Mouse (Mus musculus) limb, embryonic 11.5 days (tissue): ENCODE measurements around the gene Gm9945. TPM values are rescaled to one million over a fixed set of nuclear protein-coding genes. Genes with fewer than 3 reads are reported as not detected.

Source experiments
- ATAC-seq: fragments of 200-750 bp; cut with Nextera tagmentation; 2 replicates; pipeline ENCODE4 v1.8.0; 2017; ENCODE audit warnings: low read depth; ENCODE audit not compliant: insufficient number of reproducible peaks, low FRiP score, low TSS enrichment
- DNase-seq: peaks from one replicate; pipeline ENCODE4 v3.0.0-alpha.2; 2015; ENCODE audit warnings: low spot score
- H3K27ac ChIP-seq: fragments of 300-500 bp; sonication (generic); replicated peaks from 2 replicates; pipeline ENCODE4 v1.5.1; 2014; ENCODE audit warnings: low read depth, mild to moderate bottlenecking, low read length
- H3K27me3 ChIP-seq: fragments of 300-500 bp; sonication (generic); 2 replicates; pipeline ENCODE4 v1.6.1; 2014; ENCODE audit warnings: mild to moderate bottlenecking, low read length, mixed read lengths; ENCODE audit not compliant: control insufficient read depth, insufficient read depth
- H3K36me3 ChIP-seq: fragments of 300-500 bp; sonication (generic); 2 replicates; pipeline ENCODE4 v1.6.1; 2014; ENCODE audit warnings: mild to moderate bottlenecking, low read length, moderate library complexity, mixed read lengths; ENCODE audit not compliant: control insufficient read depth, insufficient read depth
- H3K4me1 ChIP-seq: fragments of 300-500 bp; sonication (generic); 2 replicates; pipeline ENCODE4 v1.6.1; 2014; ENCODE audit warnings: low read length, mixed read lengths; ENCODE audit not compliant: control insufficient read depth, insufficient read depth
- H3K4me2 ChIP-seq: fragments of 300-500 bp; sonication (generic); 2 replicates; pipeline ENCODE4 v1.6.1; 2014; ENCODE audit warnings: low read depth, mild to moderate bottlenecking, moderate library complexity; ENCODE audit not compliant: severe bottlenecking
- H3K4me3 ChIP-seq: fragments of 300-500 bp; sonication (generic); 2 replicates; pipeline ENCODE4 v1.5.1; 2014; ENCODE audit warnings: low read depth, low read length
- H3K9ac ChIP-seq: fragments of 300-500 bp; sonication (generic); 2 replicates; pipeline ENCODE4 v1.6.1; 2014; ENCODE audit warnings: mild to moderate bottlenecking, low read length
- H3K9me3 ChIP-seq: fragments of 300-500 bp; sonication (generic); 2 replicates; pipeline ENCODE4 v1.6.1; 2016; ENCODE audit warnings: low read length; ENCODE audit not compliant: control insufficient read depth
- whole genome bisulfite sequencing: fragments of 180-500 bp; shearing (Covaris S2); extraction: QIAGEN DNeasy Blood & Tissue Kit; methylation state at CpG from one replicate; pipeline ENCODE4 v1.1.7; 2014; 5-methylcytosine and 5-hydroxymethylcytosine counted together
- polyA plus RNA-seq: library from polyadenylated mRNA; unstranded; fragments of >200 nt; fragmentation: Nextera tagmentation; extraction: Ambion mirVana; gene quantifications from 2 replicates; pipeline ENCODE4 v1.2.1, GENCODE M21; 2014

Gm9945 gene
- polyA plus RNA-seq, 1 experiment from 2014 or later, result not detected

DNA sequence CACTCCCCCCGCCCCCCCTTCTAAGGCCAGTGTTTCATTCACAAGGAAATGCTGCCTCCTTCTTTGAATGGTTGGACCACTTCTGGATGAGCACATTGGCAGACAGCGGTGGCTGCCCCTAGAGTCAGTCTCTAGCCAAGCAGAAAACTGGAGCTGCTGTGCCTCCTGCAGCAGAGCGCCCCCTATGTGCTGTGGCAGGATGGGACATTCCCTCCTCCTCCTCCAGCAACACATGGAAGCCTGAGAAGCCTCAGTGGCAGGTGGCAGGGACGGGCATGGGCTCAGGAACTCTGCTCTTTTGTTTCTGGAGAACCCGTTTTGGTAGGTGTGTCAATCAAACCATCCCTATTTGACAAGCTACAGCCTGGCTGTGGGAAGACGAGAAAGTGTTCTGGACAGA is 44.9 kb downstream of the Gm9945 start:
- Histone ChIP-seq H3K4me2 (no peak overlapping the region), H3K36me3 (no peaks in the 10 kb centered on the region), H3K4me3 (no peak overlapping the region), H3K9me3 (no peaks in the 10 kb centered on the region), H3K27me3 (no peaks in the 10 kb centered on the region), H3K4me1 (peaks cover 23% of the 10 kb centered on the region), H3K9ac (no peak overlapping the region), H3K27ac (no peak overlapping the region)
- no peak for ATAC-seq
- 84% methylated on average over 6 of the region's 6 CpGs for WGBS
- no peak for DNase-seq

GRCm38 (mm10) chr11:53525461-53525860 is 45.5 kb downstream of the Gm9945 start:
- no peaks in the 10 kb centered on the region for H3K9me3 ChIP-seq
- H3K27me3 ChIP-seq, result no peaks in the 10 kb centered on the region
- no peak overlapping the region for H3K4me2 ChIP-seq
- no peak overlapping the region for H3K4me3 ChIP-seq
- H3K4me1 ChIP-seq, result peaks cover 21% of the 10 kb centered on the region
- WGBS, result 44% methylated on average over 4 of the region's 4 CpGs
- no peak for DNase-seq
- H3K36me3 ChIP-seq, result no peaks in the 10 kb centered on the region
- H3K9ac ChIP-seq, result no peak overlapping the region
- no peak overlapping the region for H3K27ac ChIP-seq
- no peak for ATAC-seq

DNA sequence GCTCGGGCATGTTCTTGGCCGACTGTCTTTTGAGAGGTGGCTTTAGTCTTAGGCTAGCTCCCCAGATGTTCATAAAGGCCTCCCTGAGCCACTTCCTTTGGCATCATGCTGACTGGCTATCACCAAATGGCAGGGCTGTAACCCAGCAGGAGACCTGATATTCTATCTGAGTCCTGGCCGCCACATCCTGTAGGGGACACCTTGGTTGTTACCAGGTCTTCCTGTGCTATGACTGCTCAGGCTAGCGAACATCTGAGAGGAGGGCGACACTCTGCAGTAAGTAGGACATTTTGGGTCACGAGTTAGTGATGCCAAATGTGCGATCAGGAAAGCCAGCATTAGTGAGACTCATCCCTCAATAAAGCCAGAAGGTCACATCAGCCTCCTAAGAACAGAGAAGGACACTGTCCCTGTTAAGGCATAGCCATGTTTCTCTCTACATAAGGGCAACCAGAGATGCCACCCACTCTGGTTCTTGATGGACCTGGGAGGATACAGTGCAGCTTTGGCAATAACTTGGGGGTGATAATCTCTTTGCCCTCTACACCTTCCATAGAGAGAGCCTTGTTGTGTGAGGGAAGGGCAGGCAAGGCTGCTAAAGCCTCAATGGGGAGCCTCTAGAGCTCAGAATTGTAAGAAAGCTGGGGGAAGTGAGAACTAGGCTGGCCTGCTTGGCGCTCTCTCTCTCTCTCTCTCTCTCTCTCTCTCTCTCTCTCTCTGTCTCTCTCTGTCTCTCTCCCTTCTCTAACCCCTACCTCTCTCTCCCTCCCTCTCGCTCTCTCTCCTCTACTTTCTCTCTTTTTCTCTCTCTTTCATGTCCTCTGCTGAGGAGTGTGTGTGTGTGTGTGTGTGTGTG is 48.7 kb downstream of the Gm9945 start:
- no peak for ATAC-seq
- H3K27me3 ChIP-seq, result no peaks in the 10 kb centered on the region
- no peak for DNase-seq
- H3K4me2 ChIP-seq, result no peak overlapping the region
- peaks cover 4% of the 10 kb centered on the region for H3K36me3 ChIP-seq
- 49% methylated on average over 9 of the region's 9 CpGs for WGBS
- H3K9ac ChIP-seq, result no peak overlapping the region
- no peak overlapping the region for H3K4me3 ChIP-seq
- H3K4me1 ChIP-seq, result peaks cover 9% of the 10 kb centered on the region; the same call in 1 of the 2 replicates
- no peaks in the 10 kb centered on the region for H3K9me3 ChIP-seq
- no peak overlapping the region for H3K27ac ChIP-seq

DNA sequence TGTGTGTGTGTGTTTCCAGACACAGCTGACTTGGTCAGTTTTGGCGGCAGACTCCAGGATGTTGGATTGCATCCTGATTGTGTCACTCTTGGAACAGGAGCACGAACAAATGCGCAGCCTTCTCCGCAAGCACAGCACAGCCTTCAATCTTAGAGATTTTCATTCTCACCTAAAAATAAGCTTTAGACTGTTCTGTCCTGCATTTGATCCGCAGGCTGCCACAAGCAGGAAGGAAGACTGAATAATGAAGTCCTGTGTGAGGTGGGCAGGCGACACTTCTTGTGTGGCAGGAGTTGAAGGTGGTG is 49.2 kb downstream of the Gm9945 start:
- ATAC-seq (no peak), DNase-seq (no peak)
- Histone ChIP-seq H3K27me3 (no peaks in the 10 kb centered on the region), H3K4me1 (peaks cover 5% of the 10 kb centered on the region; the same call in 1 of the 2 replicates), H3K4me2 (no peak overlapping the region), H3K4me3 (no peak overlapping the region), H3K27ac (no peak overlapping the region), H3K9ac (no peak overlapping the region), H3K9me3 (no peaks in the 10 kb centered on the region), H3K36me3 (peaks cover 5% of the 10 kb centered on the region)
- 74% methylated on average over 6 of the region's 6 CpGs for WGBS

DNA sequence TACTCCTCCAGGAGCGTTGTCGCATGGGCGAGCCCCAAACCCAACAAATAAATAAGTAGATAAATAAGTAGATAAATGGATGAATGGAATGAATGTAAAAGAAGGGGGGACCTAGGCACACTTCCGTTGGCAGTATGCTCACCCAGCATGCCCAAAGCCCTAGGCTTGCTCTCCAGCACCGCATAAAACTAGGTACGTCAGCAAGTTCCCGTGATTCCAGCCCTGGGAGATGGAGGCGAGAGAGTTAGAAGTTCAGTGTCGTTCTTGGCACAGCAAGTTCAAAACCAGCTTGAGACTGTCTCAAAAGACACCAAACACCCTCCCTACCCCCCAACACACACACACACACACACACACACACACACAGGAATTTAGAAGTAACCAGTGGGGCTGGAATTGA is 50.0 kb downstream of the Gm9945 start:
- peaks cover 5% of the 10 kb centered on the region for H3K36me3 ChIP-seq
- no peaks in the 10 kb centered on the region for H3K27me3 ChIP-seq
- H3K9ac ChIP-seq, result no peak overlapping the region
- WGBS, result 81% methylated on average over 9 of the region's 9 CpGs
- no peak overlapping the region for H3K27ac ChIP-seq
- ATAC-seq, result no peak
- H3K4me3 ChIP-seq, result no peak overlapping the region
- DNase-seq, result no peak
- H3K4me2 ChIP-seq, result no peak overlapping the region
- H3K9me3 ChIP-seq, result no peaks in the 10 kb centered on the region
- H3K4me1 ChIP-seq, result no peaks in the 10 kb centered on the region

Other genes with a start within 250 kb of the Gm9945 start
- 137 and 144 TPM in 2 replicates for gene Hspa4, start 179.7 kb upstream of the Gm9945 start, polyA plus RNA-seq
- 26.9 and 30.7 TPM in 2 replicates for gene Zcchc10, start 155.5 kb upstream of the Gm9945 start, polyA plus RNA-seq
- 40.1 and 43.1 TPM in 2 replicates for gene Aff4, start 129.3 kb upstream of the Gm9945 start, polyA plus RNA-seq
- not detected in 2 replicates for gene Leap2, start 57.0 kb upstream of the Gm9945 start, polyA plus RNA-seq
- gene Uqcrq, start 49.3 kb upstream of the Gm9945 start, polyA plus RNA-seq, result 484 and 495 TPM in 2 replicates
- gene Gdf9, start 49.1 kb upstream of the Gm9945 start, polyA plus RNA-seq, result 0.95 and 1.2 TPM in 2 replicates
- 0.08 TPM in 1 of 2 replicates, not detected in the other for gene Gm10447, start 23.1 kb upstream of the Gm9945 start, polyA plus RNA-seq
- gene Shroom1, start 23.0 kb upstream of the Gm9945 start, polyA plus RNA-seq, result 4.6 and 4.7 TPM in 2 replicates
- gene Gm9837, start 9.7 kb upstream of the Gm9945 start, polyA plus RNA-seq, result not detected in 2 replicates
- 0.08 and 0.20 TPM in 2 replicates for gene Sowaha, start 108 bp downstream of the Gm9945 start, polyA plus RNA-seq
- 22.5 and 27.2 TPM in 2 replicates for gene Sept8, start 39.1 kb downstream of the Gm9945 start, polyA plus RNA-seq
- 72.0 and 79.4 TPM in 2 replicates for gene Kif3a, start 87.2 kb downstream of the Gm9945 start, polyA plus RNA-seq
- gene Il4, start 138.5 kb downstream of the Gm9945 start, polyA plus RNA-seq, result 0.88 and 2.1 TPM in 2 replicates
- gene Il13, start 154.5 kb downstream of the Gm9945 start, polyA plus RNA-seq, result not detected in 2 replicates
- 26.4 and 28.7 TPM in 2 replicates for gene Rad50, start 227.2 kb downstream of the Gm9945 start, polyA plus RNA-seq
- gene Il5, start 240.6 kb downstream of the Gm9945 start, polyA plus RNA-seq, result 0.09 TPM in 1 of 2 replicates, not detected in the other